Mouse (Mus musculus): ENCODE measurements around the gene Tubgcp3.

The Tubgcp3 gene

GRCm38 (mm10) chr8:12672056-12672881, at the start of gene Tubgcp3:
Gene Tubgcp3 (minus strand): TSS chr8:12672248.
- DNase-seq = peak; percentile 91

- DNase-seq = peak; percentile 63
Observed at GRCm38 (mm10) chr8:12719091-12719490, 47.0 kb upstream of the Tubgcp3 start.

GRCm38 (mm10) chr8:12715861-12716585, 44.0 kb upstream of the Tubgcp3 start:
- DNase-seq = peak; percentile 59

GRCm38 (mm10) chr8:12711623-12712022, 39.6 kb upstream of the Tubgcp3 start:
- peak; percentile 14 for DNase-seq

GRCm38 (mm10) chr8:12703597-12703996, 31.5 kb upstream of the Tubgcp3 start:
- DNase-seq = no peak

- no peak for DNase-seq
Observed at GRCm38 (mm10) chr8:12702290-12702689, 30.2 kb upstream of the Tubgcp3 start.

- DNase-seq = no peak
Observed at GRCm38 (mm10) chr8:12698660-12699277, 26.7 kb upstream of the Tubgcp3 start.

GRCm38 (mm10) chr8:12688851-12689250, 16.8 kb upstream of the Tubgcp3 start:
- DNase-seq = no peak

- peak; percentile 88 for DNase-seq
Observed at GRCm38 (mm10) chr8:12677529-12677928, 5.5 kb upstream of the Tubgcp3 start.

GRCm38 (mm10) chr8:12671473-12672055, 484 bp downstream of the Tubgcp3 start:
- DNase-seq = no peak

- DNase-seq = no peak
Observed at GRCm38 (mm10) chr8:12670965-12671364, 1.1 kb downstream of the Tubgcp3 start.

- DNase-seq = peak; percentile 14
Observed at GRCm38 (mm10) chr8:12668832-12669231, 3.2 kb downstream of the Tubgcp3 start.

GRCm38 (mm10) chr8:12666530-12666929, 5.5 kb downstream of the Tubgcp3 start:
- DNase-seq = peak; percentile 8

GRCm38 (mm10) chr8:12663105-12663456, 9.0 kb downstream of the Tubgcp3 start:
- DNase-seq = no peak

GRCm38 (mm10) chr8:12662375-12663104, 9.5 kb downstream of the Tubgcp3 start:
- DNase-seq = no peak

- no peak for DNase-seq
Observed at GRCm38 (mm10) chr8:12657411-12657810, 14.6 kb downstream of the Tubgcp3 start.

GRCm38 (mm10) chr8:12651246-12651645, 20.8 kb downstream of the Tubgcp3 start:
- no peak for DNase-seq

GRCm38 (mm10) chr8:12650495-12650894, 21.6 kb downstream of the Tubgcp3 start:
- no peak for DNase-seq

GRCm38 (mm10) chr8:12648951-12649350, 23.1 kb downstream of the Tubgcp3 start:
- no peak for DNase-seq

GRCm38 (mm10) chr8:12646536-12646935, 25.5 kb downstream of the Tubgcp3 start:
- DNase-seq = peak; percentile 7

GRCm38 (mm10) chr8:12644894-12645293, 27.2 kb downstream of the Tubgcp3 start:
- DNase-seq = no peak

- no peak for DNase-seq
Observed at GRCm38 (mm10) chr8:12644341-12644740, 27.7 kb downstream of the Tubgcp3 start.

GRCm38 (mm10) chr8:12641527-12641926, 30.5 kb downstream of the Tubgcp3 start:
- DNase-seq = no peak
